Mouse (Mus musculus) MEL (cell line): Measurements from ENCODE around the gene Olfr464. TPM values are rescaled to one million over a fixed set of nuclear protein-coding genes. Genes with fewer than 3 reads are reported as not detected.
A peak's percentile ranks its signal among the peaks of the same experiment; 100 is the strongest.

Experiments
- DNase-seq: peaks from one replicate; pipeline ENCODE4 v3.0.0; 2011; ENCODE audit warnings: low read depth, low spot score
- H3K27ac ChIP-seq: 2 replicates; pipeline ENCODE4 v1.5.1; 2012; ENCODE audit warnings: low read depth, mild to moderate bottlenecking, control low read depth, low read length, moderate library complexity; ENCODE audit not compliant: control insufficient read depth
- H3K27me3 ChIP-seq, 2 experiments: fragments of 150-350 bp in 1 of 2; sonication (generic) in 1 of 2; 2 replicates each; pipeline ENCODE4 v1.6.1; 2012; ENCODE audit warnings: low read length in 2 of 2, mild to moderate bottlenecking in 2 of 2, improper control_type of control experiment in 1 of 2, moderate library complexity in 1 of 2; ENCODE audit not compliant: insufficient read depth in 2 of 2, control insufficient read depth in 1 of 2
- H3K36me3 ChIP-seq, 2 experiments: 2 replicates each; pipeline ENCODE4 v1.6.1; 2012 to 2014; ENCODE audit warnings: low read length in 2 of 2, improper control_type of control experiment in 1 of 2, inconsistent platforms in 1 of 2, mild to moderate bottlenecking in 1 of 2; ENCODE audit not compliant: insufficient read depth in 2 of 2, control insufficient read depth in 1 of 2
- H3K4me1 ChIP-seq, 2 experiments: fragments of 150-350 bp in 1 of 2; sonication (generic) in 1 of 2; 2 replicates each; pipeline ENCODE4 v1.6.1; 2012; ENCODE audit warnings: low read length in 2 of 2, improper control_type of control experiment in 1 of 2, mild to moderate bottlenecking in 1 of 2; ENCODE audit not compliant: insufficient read depth in 2 of 2, control insufficient read depth in 1 of 2
- H3K4me3 ChIP-seq, 2 experiments: fragments of 150-350 bp in 1 of 2; sonication (generic) in 1 of 2; 2 replicates each; pipeline ENCODE4 v1.5.1; 2012; ENCODE audit warnings: low read depth in 2 of 2, low read length in 2 of 2, mild to moderate bottlenecking in 2 of 2, moderate library complexity in 2 of 2, control low read depth in 1 of 2, improper control_type of control experiment in 1 of 2; ENCODE audit not compliant: control insufficient read depth in 1 of 2, insufficient read depth in 1 of 2
- H3K79me2 ChIP-seq: 2 replicates; pipeline ENCODE4 v1.6.1; 2012; ENCODE audit warnings: mild to moderate bottlenecking, low read length, moderate library complexity; ENCODE audit not compliant: control insufficient read depth, poor library complexity, insufficient read depth
- H3K9ac ChIP-seq: 2 replicates; pipeline ENCODE4 v1.6.1; 2012; ENCODE audit warnings: low read depth, mild to moderate bottlenecking, control low read depth, low read length, moderate library complexity; ENCODE audit not compliant: control insufficient read depth, poor library complexity, severe bottlenecking
- H3K9me3 ChIP-seq: fragments of 150-350 bp; sonication (generic); replicated peaks from 2 replicates; pipeline ENCODE4 v1.6.1; 2012; ENCODE audit warnings: mild to moderate bottlenecking, low read length, improper control_type of control experiment, moderate library complexity; ENCODE audit not compliant: insufficient read depth
- CTCF ChIP-seq, 3 experiments: IDR thresholded peaks in 2 of 3; conservative IDR thresholded peaks in 1 of 3; 2 replicates each; pipeline ENCODE4 v1.5.1; 2011 to 2012; ENCODE audit warnings: low read length in 3 of 3, low read depth in 2 of 3, mild to moderate bottlenecking in 2 of 3, improper control_type of control experiment in 1 of 3, inconsistent platforms in 1 of 3, mixed read lengths in 1 of 3, moderate library complexity in 1 of 3; ENCODE audit not compliant: control insufficient read depth in 1 of 3, insufficient read depth in 1 of 3, poor library complexity in 1 of 3, severe bottlenecking in 1 of 3
- GATA1 ChIP-seq: IDR thresholded peaks from 2 replicates; pipeline ENCODE4 v1.6.1; 2011; ENCODE audit warnings: low read depth, low read length, improper control_type of control experiment
- JUND ChIP-seq: IDR thresholded peaks from 2 replicates; pipeline ENCODE4 v1.6.1; 2011; ENCODE audit warnings: low read depth, mild to moderate bottlenecking, improper control_type of control experiment, low read length
- MAX ChIP-seq: IDR thresholded peaks from 2 replicates; pipeline ENCODE4 v1.6.1; 2011; ENCODE audit warnings: low read length, improper control_type of control experiment
- MEF2A ChIP-seq: IDR thresholded peaks from 2 replicates; pipeline ENCODE4 v1.6.1; 2014; ENCODE audit warnings: low read depth, mild to moderate bottlenecking, inconsistent platforms, low read length, improper control_type of control experiment; ENCODE audit not compliant: poor library complexity, insufficient replicate concordance, severe bottlenecking; ENCODE audit errors: extremely low read depth
- RAD21 ChIP-seq: IDR thresholded peaks from 2 replicates; pipeline ENCODE4 v1.6.1; 2011; ENCODE audit warnings: mild to moderate bottlenecking, low read depth, low read length, improper control_type of control experiment
- RCOR1 ChIP-seq: IDR thresholded peaks from 2 replicates; pipeline ENCODE4 v1.6.1; 2012; ENCODE audit warnings: low read depth, mild to moderate bottlenecking, inconsistent platforms, low read length, improper control_type of control experiment
- SMC3 ChIP-seq: IDR thresholded peaks from 2 replicates; pipeline ENCODE4 v1.6.1; 2011; ENCODE audit warnings: low read depth, low read length, improper control_type of control experiment
- TCF12 ChIP-seq: IDR thresholded peaks from 2 replicates; pipeline ENCODE4 v1.6.1; 2014; ENCODE audit warnings: low read depth, mild to moderate bottlenecking, inconsistent platforms, low read length, improper control_type of control experiment, moderate library complexity
- UBTF ChIP-seq: IDR thresholded peaks from 2 replicates; pipeline ENCODE4 v1.6.1; 2012; ENCODE audit warnings: low read depth, mild to moderate bottlenecking, inconsistent platforms, low read length, improper control_type of control experiment, moderate library complexity, borderline replicate concordance; ENCODE audit not compliant: insufficient read depth
- ZC3H11A ChIP-seq: IDR thresholded peaks from 2 replicates; pipeline ENCODE4 v1.6.1; 2012; ENCODE audit warnings: low read depth, mild to moderate bottlenecking, inconsistent platforms, low read length, improper control_type of control experiment
- ZNF384 ChIP-seq: IDR thresholded peaks from 2 replicates; pipeline ENCODE4 v1.6.1; 2012; ENCODE audit warnings: low read depth, mild to moderate bottlenecking, inconsistent platforms, low read length, improper control_type of control experiment
- polyA plus RNA-seq, 2 experiments: library from polyadenylated mRNA; stranded (reverse) in 1 of 2; unstranded in 1 of 2; fragments of >175 nt in 1 of 2; fragments of >200 nt in 1 of 2; gene quantifications; 2 replicates each; pipeline versions ENCODE4 v1.2.1 to v1.2.4; 2012; ENCODE audit warnings: low replicate concordance in 2 of 2, low read depth in 1 of 2; ENCODE audit not compliant: insufficient read length in 2 of 2, insufficient read depth in 1 of 2, missing spikeins in 1 of 2
- total RNA-seq: library from RNA; depleted of rRNA; stranded (reverse); fragments of 300-350 nt; gene quantifications from 2 replicates; pipeline ENCODE4 v1.2.3, GENCODE M21; 2012

Olfr464 gene
- total and polyA plus RNA-seq, 3 experiments, result not detected

- no peak overlapping the region for H3K27ac ChIP-seq
- no peaks in the 10 kb centered on the region; a peak in 1 of 4 replicates for H3K36me3 ChIP-seq
- no peak overlapping the region for H3K4me3 ChIP-seq
- peaks cover 10 to 15% of the 10 kb centered on the region in 2 experiments for H3K27me3 ChIP-seq
- peaks cover 0 to 5% of the 10 kb centered on the region in 2 experiments; a peak in 2 of 4 replicates for H3K4me1 ChIP-seq
- TF ChIP-seq ZC3H11A, result peak; percentile 41; the same call in 1 of the 2 replicates
- TF ChIP-seq UBTF, result no peak
- peak; percentile 71 to 79 (median 76) for TF ChIP-seq CTCF (IDR thresholded peaks at IDR 0.05 in 2 of 3, conservative IDR thresholded peaks at IDR 0.05 in 1 of 3; ENCODE audit: control insufficient read depth in 1 of 3, insufficient read depth in 1 of 3, low read depth in 2 of 3, low read length in 3 of 3, poor library complexity in 1 of 3, severe bottlenecking in 1 of 3)
- TF ChIP-seq SMC3, result peak; percentile 77
- peak; percentile 69 for TF ChIP-seq ZNF384
- TF ChIP-seq RAD21, result peak; percentile 74
- TF ChIP-seq GATA1, result no peak
- H3K79me2 ChIP-seq, result no peaks in the 10 kb centered on the region
- H3K9ac ChIP-seq, result no peak overlapping the region
- no peaks in the 10 kb centered on the region for H3K9me3 ChIP-seq
- DNase-seq, result peak; percentile 77
These were observed 37.3 kb downstream of the Olfr464 start for GRCm38 (mm10) chr11:87883493-87883892.

- Histone ChIP-seq H3K9me3 (no peaks in the 10 kb centered on the region), H3K4me3 (no peak overlapping the region), H3K27me3 (peaks cover 10 to 11% of the 10 kb centered on the region in 2 experiments; a peak in 3 of 4 replicates), H3K36me3 (no peaks in the 10 kb centered on the region; a peak in 1 of 4 replicates), H3K4me1 (peaks cover 0 to 5% of the 10 kb centered on the region in 2 experiments; a peak in 2 of 4 replicates), H3K9ac (no peak overlapping the region), H3K27ac (no peak overlapping the region), H3K79me2 (no peaks in the 10 kb centered on the region)
- DNase-seq, result no peak
- no peak for TF ChIP-seq RCOR1
- no peak for TF ChIP-seq MEF2A
- TF ChIP-seq MAX, result no peak
These were observed 39.1 kb downstream of the Olfr464 start for GRCm38 (mm10) chr11:87881714-87882113.

- Histone ChIP-seq H3K79me2 (no peaks in the 10 kb centered on the region), H3K27ac (no peak overlapping the region), H3K9ac (no peak overlapping the region), H3K9me3 (no peaks in the 10 kb centered on the region), H3K36me3 (no peaks in the 10 kb centered on the region), H3K27me3 (peaks cover 10 to 15% of the 10 kb centered on the region in 2 experiments; a peak in 3 of 4 replicates), H3K4me3 (no peak overlapping the region), H3K4me1 (no peaks in the 10 kb centered on the region; a peak in 2 of 4 replicates)
- TF ChIP-seq TCF12 (no peak), JUND (no peak)
- no peak for DNase-seq
These were observed 40.9 kb downstream of the Olfr464 start for GRCm38 (mm10) chr11:87879826-87880225.
